Mouse (Mus musculus) heart, postnatal 0 days (tissue): ENCODE measurements around the gene Antxr2.

Source experiments
- CTCF ChIP-seq: IDR thresholded peaks from 2 replicates; pipeline ENCODE4 v1.5.1; 2016; ENCODE audit warnings: antibody characterized with exemption, control low read depth, low read depth
- EP300 ChIP-seq: IDR thresholded peaks from 2 replicates; pipeline ENCODE4 v1.6.1; 2016; ENCODE audit warnings: antibody characterized with exemption, low read depth

DNA sequence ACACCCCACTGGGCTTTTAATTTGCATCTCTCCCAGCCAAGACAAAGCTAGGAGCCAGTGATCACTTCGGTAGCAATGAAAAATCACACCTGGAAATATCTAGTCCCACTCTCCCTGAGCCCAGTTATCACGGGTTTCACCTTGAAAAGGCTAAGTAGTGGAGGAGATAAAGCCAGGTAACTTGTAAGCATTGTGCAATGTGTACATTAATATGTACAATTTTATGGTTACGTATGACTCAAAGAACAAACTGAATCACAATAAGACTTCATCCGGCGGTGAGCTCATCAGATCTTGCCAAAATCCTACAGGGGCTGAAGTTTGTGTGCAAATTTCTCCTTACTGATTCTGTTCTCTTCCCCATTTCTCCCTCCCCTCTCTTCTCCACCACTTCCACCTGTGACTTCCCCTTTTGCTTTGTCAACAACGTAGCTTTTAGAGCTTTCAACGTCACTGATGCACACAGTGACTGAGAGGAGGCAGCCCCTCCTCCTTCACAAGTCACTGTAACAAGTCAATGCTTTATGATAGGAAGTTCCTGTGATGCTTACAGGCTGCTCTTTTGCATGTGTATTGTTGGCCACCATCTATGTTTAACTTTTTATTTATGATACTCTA, 2.1 kb upstream of the Antxr2 start:
- TF ChIP-seq CTCF = no peak
- no peak for TF ChIP-seq EP300
